Mouse (Mus musculus) layer of hippocampus, postnatal 10 days (tissue): ENCODE data around the gene Carmil2. TPM values are rescaled to one million over a fixed set of nuclear protein-coding genes. Genes with fewer than 3 reads are reported as not detected.
A peak's percentile ranks its signal among the peaks of the same experiment; 100 is the strongest.

Experiments used
- DNase-seq, 2 experiments: peaks; one replicate each; pipeline ENCODE4 v3.0.0; 2021; ENCODE audit warnings: low spot score in 2 of 2
- total RNA-seq, 2 experiments: library from RNA; stranded (reverse); gene quantifications; 2 replicates each; pipeline ENCODE4 v1.2.3; 2021

Gene Carmil2
- total RNA-seq, 2 experiments from 2014 or later, result 48.6 to 52.4 TPM

GRCm38 (mm10) chr8:105695080-105695780 is 9.2 kb downstream of the Carmil2 start:
- no peak for DNase-seq

GRCm38 (mm10) chr8:105697196-105697780 is 11.2 kb downstream of the Carmil2 start:
- no peak for DNase-seq

- DNase-seq, result no peak
Measured at GRCm38 (mm10) chr8:105698734-105699133, 12.7 kb downstream of the Carmil2 start.

- no peak for DNase-seq
Measured at GRCm38 (mm10) chr8:105699488-105700215, 13.6 kb downstream of the Carmil2 start.

- peak in 1 of 2 experiments; percentile 54 for DNase-seq
Measured at GRCm38 (mm10) chr8:105700566-105700965, 14.5 kb downstream of the Carmil2 start.

- DNase-seq, result peak; percentile 96 to 98
Measured at GRCm38 (mm10) chr8:105700966-105701824, 15.1 kb downstream of the Carmil2 start, which contains the start of the genes Acd and Pard6a. Gene Acd (minus strand): TSS chr8:105701102. Gene Pard6a (plus strand): TSS chr8:105701148.

GRCm38 (mm10) chr8:105702001-105702401 is 15.9 kb downstream of the Carmil2 start:
- no peak for DNase-seq

GRCm38 (mm10) chr8:105702731-105703415 is 16.8 kb downstream of the Carmil2 start:
- no peak for DNase-seq

GRCm38 (mm10) chr8:105704146-105704812 is 18.2 kb downstream of the Carmil2 start:
- no peak for DNase-seq

GRCm38 (mm10) chr8:105704955-105705354 is 18.9 kb downstream of the Carmil2 start:
- DNase-seq, result no peak

- DNase-seq, result no peak
Measured at GRCm38 (mm10) chr8:105706426-105706825, 20.4 kb downstream of the Carmil2 start.

GRCm38 (mm10) chr8:105707498-105708403 is 21.7 kb downstream of the Carmil2 start, which contains the start of the genes 4933405L10Rik and Enkd1:
Gene 4933405L10Rik (plus strand): TSS chr8:105707655.
Gene Enkd1 (minus strand): TSS chr8:105708210.
- peak; percentile 86 to 88 for DNase-seq

GRCm38 (mm10) chr8:105708675-105709074 is 22.6 kb downstream of the Carmil2 start:
- no peak for DNase-seq

- DNase-seq, result no peak
Measured at GRCm38 (mm10) chr8:105709317-105709716, 23.2 kb downstream of the Carmil2 start.

GRCm38 (mm10) chr8:105712286-105712685 is 26.2 kb downstream of the Carmil2 start:
- no peak for DNase-seq

- peak; percentile 90 to 91 for DNase-seq
Measured at GRCm38 (mm10) chr8:105714139-105714538, 28.1 kb downstream of the Carmil2 start.

GRCm38 (mm10) chr8:105715042-105715441 is 29.0 kb downstream of the Carmil2 start:
- no peak for DNase-seq

- DNase-seq, result no peak
Measured at GRCm38 (mm10) chr8:105716302-105716945, 30.4 kb downstream of the Carmil2 start.
